Mouse (Mus musculus): ENCODE results near the gene Pi4k2a. TPM values are rescaled to one million over a fixed set of nuclear protein-coding genes. Genes with fewer than 3 reads are reported as not detected.

Gene Pi4k2a
- polyA plus RNA-seq, 1 experiment from 2014 or later, result 32.0 TPM

GRCm38 (mm10) chr19:42125501-42126218 lies 35.4 kb downstream of the Pi4k2a start:
- no peak for ATAC-seq (replicated peaks; ENCODE audit: low FRiP score, low TSS enrichment, low read depth)
- Histone ChIP-seq H3K36me3 (ENCODE audit: control insufficient read depth, insufficient read depth, low read length) (peaks cover 44% of the 10 kb centered on the region), H3K9ac (ENCODE audit: low read length) (no peak overlapping the region), H3K4me1 (replicated peaks; ENCODE audit: control insufficient read depth, insufficient read depth, low read length) (peaks cover 12% of the 10 kb centered on the region), H3K27ac (ENCODE audit: low read depth) (no peak overlapping the region), H3K27me3 (replicated peaks; ENCODE audit: control insufficient read depth, insufficient read depth, low read length) (no peaks in the 10 kb centered on the region), H3K9me3 (ENCODE audit: control insufficient read depth, low read length) (no peaks in the 10 kb centered on the region), H3K4me3 (ENCODE audit: low read depth, low read length) (no peak overlapping the region), H3K4me2 (ENCODE audit: low read length) (no peak overlapping the region)
- no peak for DNase-seq (ENCODE audit: low spot score)
- WGBS, result 84% methylated on average over 11 of the region's 11 CpGs

DNA sequence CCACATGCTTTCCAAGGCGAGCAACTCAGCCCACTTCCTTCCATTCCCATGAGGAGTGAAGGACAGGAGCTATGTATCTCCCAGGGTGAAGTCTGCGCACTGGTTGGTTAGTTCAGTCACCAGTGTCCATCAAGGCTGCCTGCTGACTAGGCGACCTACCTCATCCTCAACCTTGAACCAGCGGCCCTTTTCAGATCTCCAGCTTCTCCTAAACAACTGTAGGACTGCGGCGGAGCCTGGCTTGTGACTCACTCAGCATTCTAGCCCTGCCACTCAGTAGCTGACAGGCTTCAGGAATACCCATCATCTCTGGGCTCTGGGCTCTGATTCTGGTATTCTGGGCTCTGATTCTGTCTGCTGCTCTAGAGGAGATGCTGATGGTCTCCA lies 35.9 kb downstream of the Pi4k2a start:
- ATAC-seq (replicated peaks; ENCODE audit: low FRiP score, low TSS enrichment, low read depth), result no peak
- DNase-seq (ENCODE audit: low spot score), result no peak
- no peaks in the 10 kb centered on the region for H3K9me3 ChIP-seq (ENCODE audit: control insufficient read depth, low read length)
- peaks cover 38% of the 10 kb centered on the region for H3K36me3 ChIP-seq (ENCODE audit: control insufficient read depth, insufficient read depth, low read length)
- H3K4me3 ChIP-seq (ENCODE audit: low read depth, low read length), result no peak overlapping the region
- H3K9ac ChIP-seq (ENCODE audit: low read length), result no peak overlapping the region
- H3K27ac ChIP-seq (ENCODE audit: low read depth), result no peak overlapping the region
- H3K4me2 ChIP-seq (ENCODE audit: low read length), result no peak overlapping the region
- H3K4me1 ChIP-seq (replicated peaks; ENCODE audit: control insufficient read depth, insufficient read depth, low read length), result peaks cover 12% of the 10 kb centered on the region
- WGBS, result 93% methylated on average over 6 of the region's 6 CpGs
- no peaks in the 10 kb centered on the region for H3K27me3 ChIP-seq (replicated peaks; ENCODE audit: control insufficient read depth, insufficient read depth, low read length)

DNA sequence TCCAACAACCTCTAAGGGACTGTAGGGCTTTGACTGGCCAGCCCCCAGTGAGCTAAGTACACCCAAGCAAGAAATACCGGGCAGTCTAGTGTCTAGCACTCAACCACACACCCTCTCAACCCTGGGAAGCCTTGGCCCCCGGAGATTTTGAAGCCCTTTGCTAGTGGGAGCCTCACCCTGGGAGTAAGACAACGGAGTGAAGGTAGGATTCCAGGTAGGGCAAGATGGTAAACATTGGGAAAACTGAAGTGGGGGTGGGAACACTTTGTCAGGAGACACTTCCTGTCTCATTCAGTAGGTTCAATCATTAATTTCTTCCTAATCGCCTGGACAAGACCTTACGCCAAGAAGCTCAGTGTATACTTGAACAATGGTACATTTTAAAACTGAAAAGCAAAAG lies 36.8 kb downstream of the Pi4k2a start:
- DNase-seq (ENCODE audit: low spot score), result no peak
- H3K27ac ChIP-seq (ENCODE audit: low read depth), result no peak overlapping the region
- H3K27me3 ChIP-seq (replicated peaks; ENCODE audit: control insufficient read depth, insufficient read depth, low read length), result no peaks in the 10 kb centered on the region
- H3K4me3 ChIP-seq (ENCODE audit: low read depth, low read length), result no peak overlapping the region
- WGBS, result 82% methylated on average over 5 of the region's 5 CpGs
- H3K4me2 ChIP-seq (ENCODE audit: low read length), result no peak overlapping the region; the same call in 1 of the 2 replicates
- peaks cover 30% of the 10 kb centered on the region for H3K36me3 ChIP-seq (ENCODE audit: control insufficient read depth, insufficient read depth, low read length)
- peaks cover 12% of the 10 kb centered on the region for H3K4me1 ChIP-seq (replicated peaks; ENCODE audit: control insufficient read depth, insufficient read depth, low read length)
- ATAC-seq (replicated peaks; ENCODE audit: low FRiP score, low TSS enrichment, low read depth), result no peak
- H3K9ac ChIP-seq (ENCODE audit: low read length), result no peak overlapping the region
- H3K9me3 ChIP-seq (ENCODE audit: control insufficient read depth, low read length), result no peaks in the 10 kb centered on the region

- Histone ChIP-seq H3K9ac (ENCODE audit: low read length) (peak overlapping the region; percentile 76), H3K36me3 (ENCODE audit: control insufficient read depth, insufficient read depth, low read length) (peaks cover 18% of the 10 kb centered on the region), H3K9me3 (ENCODE audit: control insufficient read depth, low read length) (no peaks in the 10 kb centered on the region), H3K4me2 (ENCODE audit: low read length) (peak overlapping the region; percentile 99), H3K27me3 (replicated peaks; ENCODE audit: control insufficient read depth, insufficient read depth, low read length) (no peaks in the 10 kb centered on the region), H3K4me1 (replicated peaks; ENCODE audit: control insufficient read depth, insufficient read depth, low read length) (peaks cover 12% of the 10 kb centered on the region), H3K4me3 (ENCODE audit: low read depth, low read length) (peak overlapping the region; percentile 59), H3K27ac (ENCODE audit: low read depth) (peak overlapping the region; percentile 83)
- DNase-seq (ENCODE audit: low spot score), result no peak
- ATAC-seq (replicated peaks; ENCODE audit: low FRiP score, low TSS enrichment, low read depth), result peak; percentile 34; the same call in 1 of the 2 replicates
- 6% methylated on average over 23 of the region's 23 CpGs for WGBS
Observed at GRCm38 (mm10) chr19:42128052-42128740, 37.9 kb downstream of the Pi4k2a start.

- peak within 1 kb of the TSS; percentile 59 for H3K4me3 ChIP-seq (ENCODE audit: low read depth, low read length)
- peaks cover 12% of the 10 kb centered on the region for H3K4me1 ChIP-seq (replicated peaks; ENCODE audit: control insufficient read depth, insufficient read depth, low read length)
- under 1% methylated on average over 54 of the region's 54 CpGs for WGBS
- H3K27me3 ChIP-seq (replicated peaks; ENCODE audit: control insufficient read depth, insufficient read depth, low read length), result no peaks in the 10 kb centered on the region
- peak; percentile 97 for ATAC-seq (replicated peaks; ENCODE audit: low FRiP score, low TSS enrichment, low read depth)
- H3K9me3 ChIP-seq (ENCODE audit: control insufficient read depth, low read length), result no peaks in the 10 kb centered on the region
- peak within 1 kb of the TSS; percentile 76 for H3K9ac ChIP-seq (ENCODE audit: low read length)
- H3K27ac ChIP-seq (ENCODE audit: low read depth), result peak within 1 kb of the TSS; percentile 83
- DNase-seq (ENCODE audit: low spot score), result peak; percentile 97
- peak within 1 kb of the TSS; percentile 99 for H3K4me2 ChIP-seq (ENCODE audit: low read length)
- H3K36me3 ChIP-seq (ENCODE audit: control insufficient read depth, insufficient read depth, low read length), result peaks cover 11% of the 10 kb centered on the region
Observed at GRCm38 (mm10) chr19:42128787-42129508, 38.7 kb downstream of the Pi4k2a start, which contains the start of gene Avpi1. TSS of gene Avpi1 (minus strand) at chr19:42129059.

- Histone ChIP-seq H3K4me1 (replicated peaks; ENCODE audit: control insufficient read depth, insufficient read depth, low read length) (peaks cover 12% of the 10 kb centered on the region), H3K9me3 (ENCODE audit: control insufficient read depth, low read length) (no peaks in the 10 kb centered on the region), H3K27ac (ENCODE audit: low read depth) (peak overlapping the region; percentile 83), H3K4me2 (ENCODE audit: low read length) (peak overlapping the region; percentile 99), H3K4me3 (ENCODE audit: low read depth, low read length) (peak overlapping the region; percentile 59), H3K9ac (ENCODE audit: low read length) (peak overlapping the region; percentile 25; the same call in 1 of the 2 replicates), H3K27me3 (replicated peaks; ENCODE audit: control insufficient read depth, insufficient read depth, low read length) (no peaks in the 10 kb centered on the region), H3K36me3 (ENCODE audit: control insufficient read depth, insufficient read depth, low read length) (peaks cover 3% of the 10 kb centered on the region)
- ATAC-seq (replicated peaks; ENCODE audit: low FRiP score, low TSS enrichment, low read depth) (peak; percentile 26), DNase-seq (ENCODE audit: low spot score) (no peak)
- 40% methylated on average over 14 of the region's 14 CpGs for WGBS
Observed at GRCm38 (mm10) chr19:42129509-42130293, 39.4 kb downstream of the Pi4k2a start.

DNA sequence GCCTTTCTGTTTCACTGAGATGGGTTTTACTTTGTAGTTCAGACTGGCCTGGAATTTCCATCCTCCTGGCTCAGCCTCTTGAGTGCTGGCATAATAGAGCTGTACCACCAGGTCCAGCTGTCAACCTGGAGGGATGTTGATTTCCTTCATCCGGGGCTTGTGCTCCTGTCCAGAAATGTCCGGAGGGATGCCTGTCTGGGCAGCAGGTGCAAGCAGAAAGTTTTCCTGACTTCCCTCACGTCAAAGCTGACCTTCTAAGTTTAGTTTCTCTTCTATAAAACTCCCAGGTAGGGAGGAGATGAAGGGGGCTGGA lies 40.0 kb downstream of the Pi4k2a start:
- no peak overlapping the region for H3K27ac ChIP-seq (ENCODE audit: low read depth)
- whole genome bisulfite sequencing, result 65% methylated on average over 3 of the region's 3 CpGs
- H3K9me3 ChIP-seq (ENCODE audit: control insufficient read depth, low read length), result no peaks in the 10 kb centered on the region
- no peaks in the 10 kb centered on the region for H3K36me3 ChIP-seq (ENCODE audit: control insufficient read depth, insufficient read depth, low read length)
- no peak overlapping the region for H3K9ac ChIP-seq (ENCODE audit: low read length)
- H3K27me3 ChIP-seq (replicated peaks; ENCODE audit: control insufficient read depth, insufficient read depth, low read length), result no peaks in the 10 kb centered on the region
- peaks cover 12% of the 10 kb centered on the region for H3K4me1 ChIP-seq (replicated peaks; ENCODE audit: control insufficient read depth, insufficient read depth, low read length)
- no peak overlapping the region for H3K4me2 ChIP-seq (ENCODE audit: low read length)
- DNase-seq (ENCODE audit: low spot score), result no peak
- H3K4me3 ChIP-seq (ENCODE audit: low read depth, low read length), result no peak overlapping the region
- ATAC-seq (replicated peaks; ENCODE audit: low FRiP score, low TSS enrichment, low read depth), result no peak

DNA sequence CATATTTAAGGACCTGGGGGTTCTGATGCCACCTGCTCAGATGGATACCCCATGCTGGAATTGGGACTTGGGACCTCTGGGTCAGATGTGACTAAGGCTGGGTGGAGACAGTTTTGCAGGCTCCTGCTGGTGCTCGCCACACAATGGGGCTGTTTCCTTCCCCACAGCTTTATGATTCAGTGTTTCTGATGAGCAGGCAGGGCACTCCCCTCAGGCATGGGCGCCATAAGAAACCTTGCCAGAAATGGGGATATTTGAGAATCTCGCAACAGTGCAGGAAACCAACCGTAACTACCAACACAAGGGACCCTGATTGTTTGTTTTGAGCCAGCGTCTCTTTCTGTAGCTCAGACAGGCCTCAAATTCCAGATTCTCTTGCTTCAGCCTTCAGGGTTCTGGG lies 40.8 kb downstream of the Pi4k2a start:
- Histone ChIP-seq H3K4me1 (replicated peaks; ENCODE audit: control insufficient read depth, insufficient read depth, low read length) (peaks cover 12% of the 10 kb centered on the region), H3K27me3 (replicated peaks; ENCODE audit: control insufficient read depth, insufficient read depth, low read length) (no peaks in the 10 kb centered on the region), H3K9me3 (ENCODE audit: control insufficient read depth, low read length) (no peaks in the 10 kb centered on the region), H3K9ac (ENCODE audit: low read length) (no peak overlapping the region), H3K4me3 (ENCODE audit: low read depth, low read length) (no peak overlapping the region), H3K36me3 (ENCODE audit: control insufficient read depth, insufficient read depth, low read length) (no peaks in the 10 kb centered on the region), H3K4me2 (ENCODE audit: low read length) (no peak overlapping the region), H3K27ac (ENCODE audit: low read depth) (no peak overlapping the region)
- WGBS, result 62% methylated on average over 5 of the region's 5 CpGs
- DNase-seq (ENCODE audit: low spot score), result no peak
- ATAC-seq (replicated peaks; ENCODE audit: low FRiP score, low TSS enrichment, low read depth), result no peak

Measured in intestine, embryonic 14.5 days (tissue).